Mouse (Mus musculus) adrenal gland, adult 8-10 months (tissue): ENCODE measurements at regions not wholly inside any gene's neighbourhood (a gene's known extent, or its start where the extent isn't known, plus 50 kb on each side); places are given as distances from the start of the nearest gene placed in this dataset.

Source experiments
- DNase-seq: peaks from one replicate; pipeline ENCODE4 v3.0.0; 2022

- DNase-seq: no peak
These were observed 858.5 kb downstream of the Zfp704 start for GRCm38 (mm10) chr3:8751356-8751755.

- no peak for DNase-seq
These were observed 859.0 kb downstream of the Zfp704 start for GRCm38 (mm10) chr3:8750858-8751257.

GRCm38 (mm10) chr3:8750162-8750561, 859.7 kb downstream of the Zfp704 start:
- DNase-seq: no peak

- no peak for DNase-seq
These were observed 862.7 kb downstream of the Zfp704 start for GRCm38 (mm10) chr3:8747201-8747600.

- no peak for DNase-seq
These were observed 863.2 kb downstream of the Zfp704 start for GRCm38 (mm10) chr3:8746677-8747076.

- no peak for DNase-seq
These were observed 863.8 kb downstream of the Zfp704 start for GRCm38 (mm10) chr3:8746037-8746436.

GRCm38 (mm10) chr3:8744857-8745256, 865.0 kb downstream of the Zfp704 start:
- peak; percentile 42 for DNase-seq

- DNase-seq: no peak
These were observed 866.2 kb downstream of the Zfp704 start for GRCm38 (mm10) chr3:8743650-8744049.

GRCm38 (mm10) chr3:8741266-8742023, 868.4 kb downstream of the Zfp704 start:
- no peak for DNase-seq

GRCm38 (mm10) chr3:8740710-8741109, 869.2 kb downstream of the Zfp704 start:
- no peak for DNase-seq

- DNase-seq: no peak
These were observed 870.6 kb downstream of the Zfp704 start for GRCm38 (mm10) chr3:8739299-8739698.

GRCm38 (mm10) chr3:8736239-8736953, 873.5 kb downstream of the Zfp704 start:
- no peak for DNase-seq

GRCm38 (mm10) chr3:8734096-8734495, 875.8 kb downstream of the Zfp704 start:
- DNase-seq: no peak

GRCm38 (mm10) chr3:8731398-8731797, 878.5 kb downstream of the Zfp704 start:
- DNase-seq: no peak

- no peak for DNase-seq
These were observed 888.0 kb downstream of the Zfp704 start for GRCm38 (mm10) chr3:8721628-8722594.

GRCm38 (mm10) chr3:8720586-8721100, 889.2 kb downstream of the Zfp704 start:
- no peak for DNase-seq

GRCm38 (mm10) chr3:8718206-8718605, 891.7 kb downstream of the Zfp704 start:
- DNase-seq: no peak

- DNase-seq: no peak
These were observed 892.5 kb downstream of the Zfp704 start for GRCm38 (mm10) chr3:8717334-8717812.
